10 mouse cellular contexts compared by ENCODE assay signal in the genomic region with DNA sequence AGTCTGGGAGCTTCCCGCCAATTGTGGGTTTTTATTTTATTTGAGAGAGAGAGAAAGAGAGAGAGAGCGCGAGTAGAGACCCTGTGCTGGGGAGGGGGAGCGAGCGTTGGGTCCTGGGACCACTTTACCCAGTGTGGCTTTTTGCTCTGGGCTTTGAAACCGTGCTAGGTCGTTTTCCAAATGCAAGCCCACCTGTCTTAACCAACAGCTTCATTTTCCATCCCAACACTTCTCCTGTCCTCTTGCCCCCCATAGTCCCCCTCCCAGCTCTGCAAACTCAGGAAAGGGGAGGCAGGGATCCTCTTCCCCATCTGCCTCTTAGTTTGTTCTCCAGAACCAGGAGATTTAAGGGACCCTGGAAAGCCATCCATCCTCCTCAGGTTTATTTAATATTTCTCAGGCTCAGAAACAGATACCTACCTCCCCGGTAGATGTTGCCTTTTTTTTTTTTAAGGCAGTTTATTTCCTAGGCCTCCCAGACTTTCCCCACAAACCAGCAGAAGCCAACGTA. TPM values are rescaled to one million over a fixed set of nuclear protein-coding genes. Genes with fewer than 3 reads are reported as not detected.
DNase-seq lines count a peak whose midpoint lies in the region; ATAC-seq and TF ChIP-seq lines count a peak whose summit lies in the region.
"Had no signal": no experiment of that assay in that cellular context is flagged by ENCODE, and none has a peak within 500 bp of the region (broad histone marks: within the 10 kb centered on the region; RNA-seq: fewer than 3 reads in every experiment).

No protein-coding gene starts in this region.

- peaks cover 86% of the 10 kb centered on the region for H3K27me3 ChIP-seq in heart, embryonic 15.5 days
- peaks cover 90% of the 10 kb centered on the region for H3K27me3 ChIP-seq in heart, postnatal 0 days (ENCODE audit: control insufficient read depth, insufficient read depth, low read length)
- peaks cover 85% of the 10 kb centered on the region for H3K27me3 ChIP-seq in liver, embryonic 12.5 days (replicated peaks)

- peak overlapping the region; percentile 57 for H3K4me2 ChIP-seq in heart, embryonic 15.5 days
- H3K4me2 ChIP-seq in heart, postnatal 0 days (ENCODE audit: low read depth, low read length) = peak overlapping the region; percentile 49
- H3K4me2 ChIP-seq in liver, embryonic 12.5 days = peak overlapping the region; percentile 50

- no peak overlapping the region for H3K27ac ChIP-seq in heart, embryonic 15.5 days
- H3K27ac ChIP-seq in brown adipose tissue, adult 24 weeks (replicated peaks; ENCODE audit: low read depth, low read length) = peak overlapping the region; percentile 50
- peak overlapping the region; percentile 5; the same call in 1 of the 2 replicates for H3K27ac ChIP-seq in heart, postnatal 0 days (ENCODE audit: low read depth)
- H3K27ac ChIP-seq in liver, embryonic 12.5 days = peak overlapping the region; percentile 43; the same call in 1 of the 2 replicates

- no peak for DNase-seq in heart, postnatal 25 days (ENCODE audit: low spot score)
- DNase-seq in heart, postnatal 0 days (ENCODE audit: low spot score) = no peak
- no peak for DNase-seq in left cerebral cortex, adult 11 months (ENCODE audit: low spot score)
- no peak for DNase-seq in frontal cortex, postnatal 10 days (ENCODE audit: low spot score in 2 of 2)
- DNase-seq in cerebellum, postnatal 4 days (ENCODE audit: low spot score in 2 of 2) = no peak

- 13% methylated on average over 9 of the region's 9 CpGs for WGBS in heart, embryonic 15.5 days
- 16% methylated on average over 9 of the region's 9 CpGs for WGBS in heart, postnatal 0 days
- WGBS in liver, embryonic 12.5 days (ENCODE audit: insufficient replicate concordance) = 12% methylated on average over 9 of the region's 9 CpGs

- H3K9ac ChIP-seq in heart, embryonic 15.5 days = 0 out of 2 replicates have a peak overlapping the region, but pooled peaks have one; percentile 7
- H3K9ac ChIP-seq in heart, postnatal 0 days (replicated peaks; ENCODE audit: low read depth, low read length) = no peak overlapping the region
- 0 out of 2 replicates have a peak overlapping the region, but pooled peaks have one; percentile 55 for H3K9ac ChIP-seq in liver, embryonic 12.5 days

- peak overlapping the region; percentile 33 for H3K4me3 ChIP-seq in heart, embryonic 15.5 days
- H3K4me3 ChIP-seq in brown adipose tissue, adult 24 weeks (ENCODE audit: insufficient read depth, low read depth, low read length) = peak overlapping the region; percentile 56
- peak overlapping the region; percentile 46 for H3K4me3 ChIP-seq in heart, postnatal 0 days (ENCODE audit: low read depth, low read length)
- peak overlapping the region; percentile 26; the same call in 1 of the 2 replicates for H3K4me3 ChIP-seq in liver, embryonic 12.5 days
- H3K4me3 ChIP-seq: erythroblast, embryonic 14.5 days had no signal

- H3K9me3 ChIP-seq in heart, embryonic 15.5 days (replicated peaks) = no peaks in the 10 kb centered on the region
- no peaks in the 10 kb centered on the region for H3K9me3 ChIP-seq in heart, postnatal 0 days (replicated peaks; ENCODE audit: control insufficient read depth, low read length)
- H3K9me3 ChIP-seq in liver, embryonic 12.5 days (replicated peaks) = no peaks in the 10 kb centered on the region

- TF ChIP-seq EP300 in heart, postnatal 0 days (IDR thresholded peaks at IDR 0.05; ENCODE audit: low read depth) = no peak

- no peak for TF ChIP-seq CTCF in heart, postnatal 0 days (IDR thresholded peaks at IDR 0.05; ENCODE audit: low read depth)

- peaks cover 16% of the 10 kb centered on the region for H3K4me1 ChIP-seq in heart, embryonic 15.5 days (replicated peaks)
- H3K4me1 ChIP-seq in brown adipose tissue, adult 24 weeks (ENCODE audit: control insufficient read depth, insufficient read depth, insufficient read length, low read length) = peaks cover 5% of the 10 kb centered on the region
- no peaks in the 10 kb centered on the region for H3K4me1 ChIP-seq in heart, postnatal 0 days (ENCODE audit: control insufficient read depth, insufficient read depth)
- H3K4me1 ChIP-seq in liver, embryonic 12.5 days = no peaks in the 10 kb centered on the region

- ATAC-seq in heart, embryonic 15.5 days (replicated peaks; ENCODE audit: insufficient number of reproducible peaks, insufficient read depth, low FRiP score, low read depth) = no peak
- ATAC-seq in heart, postnatal 0 days (ENCODE audit: insufficient read depth, low read depth) = no peak
- no peak for ATAC-seq in liver, embryonic 12.5 days

- H3K36me3 ChIP-seq in heart, embryonic 15.5 days = no peaks in the 10 kb centered on the region
- H3K36me3 ChIP-seq in heart, postnatal 0 days (replicated peaks; ENCODE audit: control insufficient read depth, insufficient read depth, low read length) = no peaks in the 10 kb centered on the region
- H3K36me3 ChIP-seq in liver, embryonic 12.5 days = no peaks in the 10 kb centered on the region

- intact Hi-C loops in heart, postnatal 25 days (cut with DNase I) = loop anchor here (5.0 kb wide), 1 partner anchor 38 kb away; the partner anchor contains the start of gene Hoxb4

RNA-seq across cellular contexts. Expression of gene Hoxb2, which starts 4.5 kb away (rescaled TPM):
- polyA plus RNA-seq in heart, embryonic 15.5 days (2015; fragmentation: Nextera tagmentation; extraction: Ambion mirVana) = 3.7 and 6.8 TPM in 2 replicates
- total RNA-seq in heart, postnatal 25 days (2021) = 1 to 10 TPM in 1 of 2 experiments, under 1 TPM in 1; 0.81 to 1.3 TPM
- 3.2 and 3.7 TPM in 2 replicates for polyA plus RNA-seq in brown adipose tissue, adult 24 weeks (2012; ENCODE audit: insufficient read depth, insufficient read length, missing spikeins)
- total RNA-seq in heart, postnatal 0 days (2014; rRNA removed; ENCODE audit: low replicate concordance) = 1.9 and 3.2 TPM in 2 replicates
- polyA plus RNA-seq in heart, postnatal 0 days (2015; fragmentation: Nextera tagmentation; extraction: Ambion mirVana) = 0.97 and 1.8 TPM in 2 replicates
- 4.4 and 4.6 TPM in 2 replicates for polyA plus RNA-seq in liver, embryonic 12.5 days (2016; fragmentation: Nextera tagmentation; extraction: Ambion mirVana)
- polyA plus RNA-seq: erythroblast, embryonic 14.5 days had no signal

RNA-seq across cellular contexts. Expression of gene Hoxb1, which starts 10.7 kb away (rescaled TPM):
- not detected in 2 replicates for polyA plus RNA-seq in heart, embryonic 15.5 days (2015; fragmentation: Nextera tagmentation; extraction: Ambion mirVana)
- not detected for total RNA-seq in heart, postnatal 25 days (2021)
- not detected in 2 replicates for polyA plus RNA-seq in brown adipose tissue, adult 24 weeks (2012; ENCODE audit: insufficient read depth, insufficient read length, missing spikeins)
- not detected in 2 replicates for total RNA-seq in heart, postnatal 0 days (2014; rRNA removed; ENCODE audit: low replicate concordance)
- not detected in 2 replicates for polyA plus RNA-seq in heart, postnatal 0 days (2015; fragmentation: Nextera tagmentation; extraction: Ambion mirVana)
- 0.14 and 0.22 TPM in 2 replicates for polyA plus RNA-seq in liver, embryonic 12.5 days (2016; fragmentation: Nextera tagmentation; extraction: Ambion mirVana)
- polyA plus RNA-seq: erythroblast, embryonic 14.5 days; large intestine, adult 2 months had no signal

RNA-seq across cellular contexts. Expression of gene Hoxb3, which starts 31.7 kb away (rescaled TPM):
- 0.71 and 0.98 TPM in 2 replicates for polyA plus RNA-seq in heart, embryonic 15.5 days (2015; fragmentation: Nextera tagmentation; extraction: Ambion mirVana)
- total RNA-seq in heart, postnatal 25 days (2021) = under 1 TPM; 0.36 to 0.45 TPM
- polyA plus RNA-seq in brown adipose tissue, adult 24 weeks (2012; ENCODE audit: insufficient read depth, insufficient read length, missing spikeins) = 1.7 and 2.0 TPM in 2 replicates
- 0.08 and 0.66 TPM in 2 replicates for total RNA-seq in heart, postnatal 0 days (2014; rRNA removed; ENCODE audit: low replicate concordance)
- 0.15 and 0.32 TPM in 2 replicates for polyA plus RNA-seq in heart, postnatal 0 days (2015; fragmentation: Nextera tagmentation; extraction: Ambion mirVana)
- polyA plus RNA-seq in liver, embryonic 12.5 days (2016; fragmentation: Nextera tagmentation; extraction: Ambion mirVana) = 0.31 and 0.36 TPM in 2 replicates
- polyA plus RNA-seq: erythroblast, embryonic 14.5 days had no signal

RNA-seq across cellular contexts. Expression of gene Hoxb4, which starts 36.8 kb away (rescaled TPM):
- 0.31 and 0.70 TPM in 2 replicates for polyA plus RNA-seq in heart, embryonic 15.5 days (2015; fragmentation: Nextera tagmentation; extraction: Ambion mirVana)
- total RNA-seq in heart, postnatal 25 days (2021) = under 1 TPM; 0.57 to 0.59 TPM
- 6.0 and 6.4 TPM in 2 replicates for polyA plus RNA-seq in brown adipose tissue, adult 24 weeks (2012; ENCODE audit: insufficient read depth, insufficient read length, missing spikeins)
- 0.39 and 2.3 TPM in 2 replicates for total RNA-seq in heart, postnatal 0 days (2014; rRNA removed; ENCODE audit: low replicate concordance)
- polyA plus RNA-seq in heart, postnatal 0 days (2015; fragmentation: Nextera tagmentation; extraction: Ambion mirVana) = 0.19 and 0.25 TPM in 2 replicates
- 0.62 and 0.66 TPM in 2 replicates for polyA plus RNA-seq in liver, embryonic 12.5 days (2016; fragmentation: Nextera tagmentation; extraction: Ambion mirVana)
- polyA plus RNA-seq: erythroblast, embryonic 14.5 days had no signal

RNA-seq across cellular contexts. Expression of gene Hoxb5, which starts 51.7 kb away (rescaled TPM):
- polyA plus RNA-seq in heart, embryonic 15.5 days (2015; fragmentation: Nextera tagmentation; extraction: Ambion mirVana) = 1.4 and 3.3 TPM in 2 replicates
- total RNA-seq in heart, postnatal 25 days (2021) = under 1 TPM; 0.10 to 0.14 TPM
- polyA plus RNA-seq in brown adipose tissue, adult 24 weeks (2012; ENCODE audit: insufficient read depth, insufficient read length, missing spikeins) = 1.1 and 1.2 TPM in 2 replicates
- total RNA-seq in heart, postnatal 0 days (2014; rRNA removed; ENCODE audit: low replicate concordance) = 0.19 TPM in 1 of 2 replicates, not detected in the other
- 0.08 and 0.25 TPM in 2 replicates for polyA plus RNA-seq in heart, postnatal 0 days (2015; fragmentation: Nextera tagmentation; extraction: Ambion mirVana)
- 1.3 and 1.5 TPM in 2 replicates for polyA plus RNA-seq in liver, embryonic 12.5 days (2016; fragmentation: Nextera tagmentation; extraction: Ambion mirVana)
- polyA plus RNA-seq: erythroblast, embryonic 14.5 days had no signal
